Mouse (Mus musculus): Measurements from ENCODE around the gene Dsn1.

Dsn1 gene

DNA sequence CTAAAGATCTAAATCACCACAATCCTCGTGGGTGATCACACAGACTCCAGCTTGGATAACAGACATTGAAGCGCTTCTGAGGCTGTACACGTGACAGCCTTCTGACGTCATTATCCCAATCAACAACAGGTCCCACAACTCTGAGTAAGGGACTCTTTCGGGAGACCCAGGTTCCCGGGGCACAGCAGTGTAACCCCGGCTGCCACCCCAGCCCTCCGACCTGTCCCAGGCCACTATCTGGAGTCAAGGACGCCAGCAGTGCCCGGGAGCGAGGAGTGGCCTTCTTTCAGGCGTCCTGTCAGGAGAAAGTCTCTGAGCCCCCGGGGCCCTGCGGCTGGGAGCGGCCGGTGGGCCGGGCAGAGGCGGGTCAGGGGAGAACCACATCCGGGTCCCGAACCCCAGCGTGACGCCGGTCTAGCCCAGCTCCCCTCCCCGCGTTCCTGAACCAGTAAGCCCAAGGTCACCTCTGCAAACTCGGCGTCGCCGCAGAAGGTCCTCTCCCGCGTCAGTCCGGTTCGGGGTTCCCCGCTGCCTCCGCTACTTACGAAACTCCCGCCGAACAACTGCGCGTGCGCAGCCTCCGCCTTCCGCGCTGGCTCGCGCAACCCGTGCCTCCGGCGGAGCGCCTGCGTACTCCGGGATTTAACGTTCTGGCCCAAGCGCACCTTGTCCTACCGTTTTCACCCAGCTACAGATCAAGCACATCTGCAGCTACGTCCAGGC is at the start of gene Dsn1:
Gene Dsn1, minus strand, starts transcription at position 644 of the 723 bp plus-strand sequence.
- DNase-seq (ENCODE audit: low read depth, low spot score) = peak; percentile 90

DNA sequence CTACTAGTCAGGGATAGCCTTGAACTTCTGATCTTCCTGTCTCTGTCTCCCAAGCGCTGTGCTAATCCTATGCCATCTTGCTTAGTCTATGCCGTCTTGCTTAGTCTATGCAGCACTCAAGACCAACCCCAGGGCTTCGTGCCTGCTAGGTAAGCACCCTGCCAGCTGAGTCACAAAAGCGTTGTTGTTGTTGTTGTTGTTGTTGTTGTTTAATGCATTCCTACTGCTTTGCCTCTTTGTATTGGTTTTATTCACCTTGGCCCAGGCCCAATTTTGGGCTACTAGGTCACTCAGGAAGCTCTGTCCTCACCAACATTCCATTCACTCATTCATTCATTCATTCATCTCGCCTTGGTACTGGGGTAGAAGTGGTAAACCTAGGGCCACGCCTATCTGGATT is 48.8 kb upstream of the Dsn1 start:
- no peak for DNase-seq (ENCODE audit: low read depth, low spot score)

DNA sequence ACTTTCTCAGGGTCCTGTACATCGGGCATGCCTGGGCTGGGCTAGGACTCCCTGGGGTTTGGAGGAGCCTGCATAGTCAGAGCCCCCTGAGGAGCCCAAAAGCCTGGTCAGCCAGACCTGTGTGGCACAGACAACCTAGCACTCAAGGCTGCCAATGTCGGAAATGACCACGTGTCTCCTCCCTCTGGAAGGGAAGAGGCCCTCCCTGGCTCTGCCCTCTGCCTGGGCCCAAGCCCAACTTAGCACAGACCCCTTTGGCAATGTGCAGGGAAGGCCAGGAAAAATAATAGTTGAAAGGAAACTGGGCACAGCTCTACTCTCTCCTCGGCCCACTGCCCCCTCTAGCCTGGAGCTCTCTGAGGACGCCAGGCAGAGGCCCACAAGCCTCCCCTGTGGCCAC is 47.9 kb upstream of the Dsn1 start:
- no peak for DNase-seq (ENCODE audit: low read depth, low spot score)

DNA sequence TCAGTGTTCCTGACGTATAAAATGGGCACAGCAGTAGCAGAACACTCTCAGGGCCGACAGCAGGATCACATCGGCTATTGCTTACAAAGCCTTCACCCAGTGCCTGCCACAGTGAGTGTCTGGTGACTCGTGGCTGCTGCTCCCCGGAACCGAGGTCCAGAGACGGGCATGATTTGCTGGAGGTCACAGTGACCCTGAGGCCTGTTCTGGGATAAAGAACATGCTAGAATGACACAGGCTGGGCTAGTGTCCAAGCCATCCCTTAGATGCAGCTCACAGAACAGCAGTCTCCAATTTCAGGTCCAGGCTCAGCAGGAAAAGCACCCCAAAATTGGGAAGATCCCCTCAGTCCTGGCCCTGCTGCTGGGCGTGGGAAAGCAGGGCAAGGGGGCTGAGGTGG is 47.3 kb upstream of the Dsn1 start:
- DNase-seq (ENCODE audit: low read depth, low spot score) = no peak

DNA sequence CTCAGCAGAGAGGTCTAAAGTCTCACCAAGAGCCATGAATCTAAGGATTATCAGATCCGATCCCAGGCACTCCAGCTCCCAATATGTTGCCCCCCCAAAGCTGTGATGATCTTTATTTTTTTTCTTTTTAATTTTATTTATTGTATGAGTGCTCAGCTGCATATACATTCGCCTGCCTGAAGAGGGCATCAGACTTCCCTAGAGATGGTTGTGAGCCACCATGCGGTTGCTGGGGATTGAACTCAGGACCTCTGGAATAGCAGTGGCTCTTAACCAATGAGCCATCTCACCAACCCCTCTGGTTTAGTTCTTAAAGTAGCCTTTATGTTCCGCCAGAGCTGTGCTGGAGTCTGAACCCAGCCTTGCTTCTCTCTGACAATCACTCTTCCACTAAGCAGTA is 46.8 kb upstream of the Dsn1 start:
- peak; percentile 59 for DNase-seq (ENCODE audit: low read depth, low spot score)

DNA sequence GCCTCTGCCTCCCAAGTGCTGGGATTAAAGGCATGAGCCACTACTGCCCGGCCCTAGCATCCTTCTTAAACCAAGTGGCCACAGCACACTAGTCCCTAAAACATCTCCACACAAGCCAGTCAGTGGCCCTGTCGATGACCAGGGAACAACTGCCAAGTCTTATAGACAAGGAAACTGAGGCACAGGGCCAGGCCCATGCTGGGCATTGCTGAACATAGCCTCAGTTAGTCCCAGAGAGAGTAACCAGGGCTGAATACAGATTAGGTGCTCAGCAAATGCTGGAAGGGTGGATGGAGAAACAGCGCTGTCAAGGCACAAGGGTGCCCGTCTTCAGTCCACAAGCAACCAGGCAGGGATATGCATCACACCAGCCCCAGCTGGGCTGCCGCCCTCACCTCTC is 46.2 kb upstream of the Dsn1 start:
- DNase-seq (ENCODE audit: low read depth, low spot score) = no peak

DNA sequence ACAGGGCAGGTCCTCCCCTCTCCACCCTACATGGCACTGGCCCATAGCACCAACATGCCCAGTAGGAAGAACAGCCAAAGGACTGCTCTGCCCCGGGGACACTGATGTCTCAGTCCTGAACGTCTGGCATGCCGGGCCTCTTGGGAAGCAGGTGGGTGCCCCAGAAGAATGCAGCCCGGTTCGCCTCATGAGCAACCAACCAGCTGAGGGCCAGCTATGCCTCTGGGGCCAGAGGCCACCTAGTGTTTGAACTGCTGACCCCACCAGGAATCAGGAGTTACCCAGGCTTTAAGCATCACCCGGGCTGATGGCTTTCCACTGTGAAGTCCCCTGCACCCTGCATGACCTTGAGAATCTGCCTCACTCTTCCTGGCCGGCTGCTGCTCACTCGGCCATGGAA is 45.5 kb upstream of the Dsn1 start:
- no peak for DNase-seq (ENCODE audit: low read depth, low spot score)

DNA sequence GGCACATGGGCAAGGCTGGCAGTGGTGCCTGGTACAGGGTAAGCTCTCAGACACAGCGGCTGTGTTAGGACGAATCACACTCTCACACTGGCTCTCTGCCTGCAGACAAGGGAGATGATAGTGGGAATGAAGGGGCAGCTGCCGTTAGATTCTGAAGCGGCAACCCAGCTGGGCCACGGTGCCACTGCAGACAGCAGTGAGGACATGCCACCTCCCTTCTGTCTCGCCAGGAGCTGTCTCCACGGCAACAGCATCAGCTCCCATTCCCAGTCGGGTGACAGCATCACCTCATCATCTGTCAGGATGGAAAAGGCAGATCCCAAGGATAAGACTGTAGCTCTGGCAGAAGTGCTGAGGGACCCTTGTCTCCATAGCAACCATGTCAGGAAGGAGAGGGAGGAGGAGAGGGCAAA is 42.9 kb upstream of the Dsn1 start:
- DNase-seq (ENCODE audit: low read depth, low spot score) = peak; percentile 52

DNA sequence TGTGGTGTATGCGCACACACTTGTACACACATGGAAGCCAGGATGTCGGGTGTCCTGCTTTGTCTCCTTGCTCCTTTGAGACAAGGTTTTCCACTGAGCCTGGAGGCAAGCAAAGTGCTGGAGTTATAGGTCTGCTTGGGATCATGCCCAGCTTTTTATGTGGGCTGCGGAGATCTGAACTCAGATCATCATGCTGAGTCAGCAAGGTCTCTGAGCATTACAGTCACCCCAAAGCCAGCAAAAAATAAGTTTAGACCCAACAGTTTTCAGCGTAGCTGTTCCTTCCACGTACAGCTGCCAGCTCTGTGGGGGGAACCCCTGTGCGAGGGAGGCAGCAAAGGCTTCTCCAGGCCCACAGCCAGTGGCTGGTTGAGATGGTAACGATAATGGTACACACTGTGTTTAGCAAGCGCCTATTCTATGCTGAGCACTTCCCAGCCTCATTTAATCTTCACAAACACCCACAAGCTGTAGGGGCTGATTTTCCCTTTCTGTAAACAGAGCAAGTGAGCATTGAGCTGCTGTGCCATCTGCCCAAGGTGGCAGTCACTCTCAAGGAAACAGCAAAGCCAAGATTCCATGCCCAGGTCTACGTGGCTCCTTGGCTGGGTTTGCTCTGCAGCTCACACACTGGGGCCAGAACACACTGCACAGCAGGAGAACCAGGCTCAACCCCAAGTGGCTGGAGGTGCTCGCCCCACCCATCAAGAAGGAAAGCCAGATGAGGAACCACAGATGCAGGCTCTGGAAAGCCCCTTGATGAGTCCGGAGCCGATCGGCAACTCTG is 41.6 kb upstream of the Dsn1 start:
- no peak for DNase-seq (ENCODE audit: low read depth, low spot score)

DNA sequence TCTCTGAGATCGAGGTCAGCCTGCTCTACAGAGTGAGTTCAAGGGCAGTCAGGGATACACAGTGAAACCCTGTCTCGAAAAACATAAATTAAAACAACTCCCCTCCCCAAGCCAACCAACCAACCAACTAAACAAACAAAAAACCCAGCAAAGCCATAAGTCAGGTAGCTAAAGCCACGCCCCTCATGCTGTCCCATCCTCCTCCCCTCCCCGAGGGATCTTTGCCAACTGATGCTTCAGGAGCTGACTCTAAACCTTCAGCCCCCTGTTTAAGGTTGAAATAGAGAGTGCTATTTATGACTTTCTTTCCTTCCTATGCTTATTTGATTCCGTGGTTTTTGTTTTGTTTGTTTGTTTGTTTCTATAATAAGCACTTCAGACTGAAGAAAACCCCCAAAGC is 40.0 kb upstream of the Dsn1 start:
- no peak for DNase-seq (ENCODE audit: low read depth, low spot score)

DNA sequence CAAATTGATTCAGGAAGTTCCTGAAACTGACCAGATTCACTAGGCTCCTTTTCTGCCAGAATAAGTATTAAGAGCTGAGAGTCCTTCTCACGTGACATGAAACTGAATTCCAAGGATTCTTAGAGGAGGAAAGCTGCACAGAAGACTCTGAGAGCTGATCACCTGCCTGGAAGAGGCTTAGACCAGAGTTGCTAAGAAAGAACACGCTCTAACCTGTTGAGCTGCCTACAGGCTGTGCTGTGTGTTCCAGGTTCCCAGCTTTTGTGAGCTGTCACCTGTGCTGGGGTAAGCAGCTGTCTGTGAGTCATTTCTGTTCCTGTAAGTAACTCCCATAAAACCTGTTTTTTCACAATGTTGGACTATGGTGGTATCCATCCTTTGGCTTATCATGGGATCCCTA is 39.0 kb upstream of the Dsn1 start:
- no peak for DNase-seq (ENCODE audit: low read depth, low spot score)

DNA sequence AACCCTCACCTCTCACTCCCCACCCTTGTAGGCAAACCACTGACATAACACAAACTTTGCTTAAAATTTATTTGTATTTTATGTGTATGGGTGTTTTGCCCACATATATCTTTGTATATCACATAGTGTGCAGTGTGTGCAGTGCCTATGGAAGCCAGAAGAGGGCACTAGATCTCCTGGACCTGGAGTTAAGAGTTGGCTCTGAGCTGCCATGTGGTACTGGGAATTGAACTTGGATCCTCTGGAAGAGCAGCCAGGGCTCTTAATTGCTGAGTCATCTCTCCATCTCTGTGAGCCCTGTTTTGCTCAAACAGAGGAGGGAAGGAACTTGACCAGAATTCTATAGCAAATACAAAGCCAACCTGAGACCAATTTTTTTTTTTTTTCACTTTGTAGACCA is 37.0 kb upstream of the Dsn1 start:
- DNase-seq (ENCODE audit: low read depth, low spot score) = peak; percentile 83

DNA sequence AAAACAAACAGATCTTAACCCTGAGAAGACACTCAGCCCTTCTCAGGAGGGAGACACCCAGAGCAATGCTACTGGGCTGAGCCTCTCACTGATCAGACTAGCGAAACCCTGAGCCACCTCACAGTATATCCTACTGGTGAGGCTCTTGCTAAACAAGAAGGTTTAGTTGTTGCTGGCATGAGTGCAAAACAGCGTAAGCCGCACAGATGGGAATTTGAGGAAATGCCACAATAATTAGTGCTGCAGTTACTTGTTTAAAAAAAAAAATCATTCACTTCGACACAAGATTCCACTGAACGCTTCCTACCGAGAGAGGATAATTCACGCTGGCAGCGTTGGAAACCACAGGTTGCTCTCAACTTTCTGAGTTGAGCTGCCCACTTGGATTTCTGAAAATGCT is 36.6 kb upstream of the Dsn1 start:
- no peak for DNase-seq (ENCODE audit: low read depth, low spot score)

DNA sequence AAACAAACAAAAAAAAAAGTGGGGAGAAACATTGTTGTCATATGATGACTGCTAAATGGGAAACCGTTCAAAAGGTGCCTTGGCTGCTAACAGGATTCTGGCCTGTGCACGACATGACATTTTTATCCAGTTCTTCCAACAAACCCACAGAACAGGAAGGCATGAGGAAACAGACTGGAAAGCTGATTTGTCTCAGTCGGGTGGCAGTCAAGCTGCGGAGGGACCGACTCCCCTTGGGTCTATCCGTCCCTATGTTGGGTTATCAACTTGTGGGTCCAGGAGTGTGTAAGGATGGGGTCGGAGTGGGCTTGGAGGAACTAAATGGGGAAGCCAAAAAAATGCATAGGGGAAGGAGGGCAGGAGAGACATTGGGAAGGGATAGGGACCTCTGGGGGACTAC is 34.5 kb upstream of the Dsn1 start:
- DNase-seq (ENCODE audit: low read depth, low spot score) = no peak

DNA sequence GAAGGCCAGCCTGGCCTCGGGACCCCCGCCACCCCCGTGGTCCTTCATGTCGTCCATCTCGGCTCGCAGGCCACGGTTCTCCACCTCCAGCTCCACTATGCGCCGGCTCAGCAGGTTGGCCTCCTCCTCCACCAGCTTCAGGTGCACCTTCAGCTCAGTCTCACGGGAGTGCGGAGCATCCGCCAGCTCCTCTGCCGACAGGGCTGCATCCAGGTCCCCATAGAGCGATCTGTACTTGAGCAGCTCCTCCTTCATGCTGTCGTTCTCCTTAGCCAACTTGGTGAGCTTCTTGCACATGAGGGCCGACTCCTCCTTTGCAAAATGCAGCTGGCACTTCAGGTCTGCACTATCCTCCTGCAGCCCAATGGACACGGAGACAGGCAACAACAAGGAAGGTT is 33.7 kb upstream of the Dsn1 start:
- no peak for DNase-seq (ENCODE audit: low read depth, low spot score)

DNA sequence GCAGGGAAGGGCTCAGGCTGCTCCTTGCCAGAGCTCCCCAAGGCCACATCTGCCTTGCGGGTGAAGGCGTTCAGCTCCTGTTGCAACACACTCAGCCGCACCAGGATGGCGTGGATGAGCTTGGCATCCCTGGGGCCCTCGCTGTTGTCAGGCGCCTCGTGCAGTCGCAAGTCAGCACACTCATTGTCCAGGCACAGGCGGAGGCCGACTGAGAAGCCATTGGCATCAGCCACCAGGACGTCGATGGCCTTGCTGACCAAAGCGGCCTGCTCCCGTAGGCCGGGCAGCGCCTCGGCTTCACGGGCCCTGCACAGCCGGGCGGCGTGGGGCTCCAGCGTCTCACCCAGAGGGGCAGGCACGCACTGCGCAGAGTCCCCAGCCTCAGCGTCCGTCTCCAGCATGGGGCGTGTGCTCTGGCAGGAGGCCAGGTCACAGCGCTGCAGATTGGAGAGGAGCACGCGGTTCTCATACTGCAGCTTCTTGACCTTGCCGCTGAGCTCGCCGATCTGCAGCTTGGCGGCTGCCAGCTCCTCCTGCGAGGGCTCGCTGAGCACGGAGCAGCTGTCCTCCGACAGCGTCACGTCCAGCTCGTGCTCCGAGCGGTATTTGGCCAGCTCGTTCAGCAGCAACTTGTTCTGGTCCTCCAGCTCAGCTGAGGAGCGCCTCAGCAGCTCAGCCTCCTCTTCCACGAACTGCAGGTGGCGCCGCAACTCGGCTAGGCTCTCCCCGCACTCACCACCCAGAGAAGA is 33.1 kb upstream of the Dsn1 start:
- DNase-seq (ENCODE audit: low read depth, low spot score) = peak; percentile 50

DNA sequence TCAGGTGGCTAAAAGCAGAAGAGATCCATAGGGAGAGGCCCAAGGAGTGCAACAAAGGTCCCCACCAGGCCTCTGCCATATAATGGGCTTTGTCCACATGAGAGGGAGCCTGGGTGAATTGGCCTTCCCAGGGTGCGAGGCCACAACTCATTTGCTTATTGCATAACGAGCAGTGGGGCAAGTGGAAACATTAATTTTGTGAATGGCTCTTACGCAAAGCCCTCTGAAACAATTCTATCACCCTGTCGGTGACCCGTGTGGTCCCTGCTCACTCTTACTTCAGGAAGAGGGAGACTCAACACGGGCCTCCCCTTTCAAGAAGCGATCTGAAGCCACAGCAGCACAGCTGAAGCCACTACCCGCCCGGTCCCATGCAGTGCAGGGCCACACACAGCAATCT is 30.3 kb upstream of the Dsn1 start:
- no peak for DNase-seq (ENCODE audit: low read depth, low spot score)

DNA sequence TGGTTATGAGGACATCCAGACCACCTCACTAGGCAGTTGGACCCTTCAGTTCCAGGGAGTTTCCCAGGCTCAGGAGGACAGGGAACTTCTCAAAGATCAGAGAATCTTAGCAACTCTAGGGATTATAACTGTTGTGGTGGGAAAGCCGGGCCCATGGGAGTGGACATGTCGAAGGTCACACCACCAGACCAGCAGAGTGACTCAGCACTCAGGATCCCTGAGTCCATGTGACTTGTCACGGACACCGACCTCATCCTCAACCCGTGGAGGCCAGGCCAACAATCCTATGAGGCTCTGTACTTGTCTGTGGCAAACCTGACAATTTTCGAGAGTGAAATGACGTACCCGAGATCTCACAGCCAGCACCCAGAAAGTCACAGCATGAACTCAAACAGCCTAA is 29.4 kb upstream of the Dsn1 start:
- no peak for DNase-seq (ENCODE audit: low read depth, low spot score)

DNA sequence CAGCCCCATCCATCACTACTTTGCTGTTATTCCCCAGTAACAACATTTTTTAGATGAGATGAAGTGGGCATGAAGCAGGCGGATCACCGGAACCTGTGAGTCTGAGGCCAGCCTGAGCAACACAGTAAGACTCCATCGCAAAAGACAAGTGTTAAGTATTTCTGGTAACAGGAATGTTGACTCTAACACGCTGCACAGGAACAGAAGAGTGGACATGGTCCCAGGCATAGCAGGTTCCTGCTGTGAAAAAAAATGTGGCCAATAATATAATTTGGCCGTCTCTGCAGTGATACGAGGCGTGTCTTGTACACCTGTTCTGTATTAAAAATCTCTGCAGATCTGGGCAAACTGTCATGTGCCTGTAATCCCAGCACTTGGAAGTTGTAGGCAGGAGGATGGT is 28.4 kb upstream of the Dsn1 start:
- no peak for DNase-seq (ENCODE audit: low read depth, low spot score)

DNA sequence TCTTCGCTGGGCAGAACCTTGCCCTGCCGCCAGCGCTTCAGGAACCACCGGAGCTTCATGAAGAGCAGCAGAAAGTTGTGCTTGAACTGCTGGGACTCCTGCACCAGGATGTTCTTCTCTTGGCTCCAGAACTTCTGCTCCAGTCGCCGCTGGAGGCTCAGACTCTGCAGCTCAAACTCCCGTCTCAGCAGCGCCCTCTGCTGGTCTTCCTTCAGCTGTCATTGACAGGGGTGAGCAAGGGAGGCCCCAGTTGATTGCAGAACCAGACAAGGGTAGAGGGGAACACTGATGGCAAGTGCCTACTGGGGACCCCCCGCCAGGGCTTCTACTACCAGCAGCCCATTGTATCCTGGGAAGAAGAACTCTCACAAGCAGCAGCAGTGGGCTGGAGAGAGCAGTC is 23.9 kb upstream of the Dsn1 start:
- DNase-seq (ENCODE audit: low read depth, low spot score) = peak; percentile 92

DNA sequence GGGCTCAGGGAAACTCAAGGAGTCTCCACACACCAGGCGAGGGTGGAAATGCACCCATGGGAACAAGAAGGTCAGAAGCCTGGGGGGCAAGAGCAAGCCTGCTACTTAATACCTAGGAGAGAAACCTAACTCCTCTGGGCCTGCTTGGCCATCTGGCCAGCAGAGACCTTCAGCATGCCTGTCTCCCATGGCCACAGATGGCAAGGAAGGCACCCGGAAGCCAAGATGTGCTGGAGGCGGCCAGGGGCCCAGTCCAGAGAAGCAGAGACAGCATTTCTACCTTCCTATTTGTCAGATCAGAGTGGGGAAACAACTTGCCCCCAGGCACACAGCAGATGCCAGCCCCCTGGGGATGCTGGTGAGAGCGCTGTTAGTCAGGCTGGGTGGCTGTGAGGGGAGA is 21.3 kb upstream of the Dsn1 start:
- DNase-seq (ENCODE audit: low read depth, low spot score) = no peak

DNA sequence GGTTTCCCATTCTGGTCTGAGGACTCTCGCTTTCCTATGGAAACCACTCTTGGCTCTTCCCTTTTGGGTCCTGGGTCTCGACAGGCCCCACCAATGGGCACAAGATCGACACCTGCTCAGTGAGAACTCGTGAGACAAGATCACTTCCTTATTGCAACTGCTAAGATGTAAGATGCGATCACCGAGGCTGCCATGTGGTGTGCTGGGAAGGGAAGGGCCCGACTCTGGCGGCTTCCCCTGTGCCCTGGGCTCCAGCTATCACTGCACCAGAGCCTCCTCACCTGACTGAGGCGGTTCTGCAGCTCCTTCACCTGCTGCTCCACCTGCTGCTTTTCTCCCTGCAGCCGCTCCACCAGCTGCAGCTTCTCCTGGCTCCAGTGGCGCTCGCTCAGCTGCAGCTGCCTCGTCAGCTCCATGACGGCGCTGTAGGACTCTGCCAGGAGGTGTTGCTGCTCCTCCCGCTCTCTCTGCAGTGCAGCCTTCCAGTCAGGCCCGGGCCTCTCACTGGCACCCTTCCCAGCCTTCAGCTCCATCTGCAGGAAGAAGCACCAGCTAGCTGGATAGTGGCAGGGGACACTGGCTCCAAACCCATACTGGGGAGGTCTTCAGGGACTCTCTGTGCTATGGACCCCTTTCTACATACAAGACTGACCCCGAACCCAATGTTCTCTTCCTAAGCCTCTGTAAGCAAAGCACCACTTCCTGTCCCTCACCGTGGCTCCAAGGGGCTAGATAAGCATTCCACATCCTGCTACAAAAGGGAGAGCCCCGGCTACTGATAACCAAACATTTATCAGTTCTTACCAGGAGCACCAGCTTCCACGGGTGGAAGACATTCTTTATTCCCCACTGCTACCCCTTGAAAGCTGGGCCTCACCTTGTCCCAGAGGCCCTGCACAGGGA is 20.4 kb upstream of the Dsn1 start:
- no peak for DNase-seq (ENCODE audit: low read depth, low spot score)
